Mouse (Mus musculus) intestine, embryonic 15.5 days (tissue): ENCODE measurements around the gene Utrn. TPM values are rescaled to one million over a fixed set of nuclear protein-coding genes. Genes with fewer than 3 reads are reported as not detected.

Source experiments
- ATAC-seq: fragments of 200-750 bp; cut with Nextera tagmentation; 2 replicates; pipeline ENCODE4 v1.8.0; 2017; ENCODE audit warnings: moderate TSS enrichment, moderate library complexity
- H3K27ac ChIP-seq: fragments of 300-500 bp; sonication (generic); 2 replicates; pipeline ENCODE4 v1.5.1; 2015; ENCODE audit warnings: mild to moderate bottlenecking, inconsistent platforms
- H3K27me3 ChIP-seq: fragments of 300-500 bp; sonication (generic); replicated peaks from 2 replicates; pipeline ENCODE4 v1.6.1; 2015; ENCODE audit warnings: inconsistent platforms
- H3K36me3 ChIP-seq: fragments of 300-500 bp; sonication (generic); 2 replicates; pipeline ENCODE4 v1.6.1; 2015; ENCODE audit warnings: inconsistent platforms
- H3K4me1 ChIP-seq: fragments of 300-500 bp; sonication (generic); replicated peaks from 2 replicates; pipeline ENCODE4 v1.6.1; 2015; ENCODE audit warnings: inconsistent platforms
- H3K4me2 ChIP-seq: fragments of 300-500 bp; sonication (generic); replicated peaks from 2 replicates; pipeline ENCODE4 v1.6.1; 2015; ENCODE audit warnings: mild to moderate bottlenecking, inconsistent platforms
- H3K4me3 ChIP-seq: fragments of 300-500 bp; sonication (generic); replicated peaks from 2 replicates; pipeline ENCODE4 v1.5.1; 2015; ENCODE audit warnings: inconsistent platforms
- H3K9ac ChIP-seq: fragments of 300-500 bp; sonication (generic); 2 replicates; pipeline ENCODE4 v1.6.1; 2015; ENCODE audit warnings: inconsistent platforms
- H3K9me3 ChIP-seq: fragments of 300-500 bp; sonication (generic); 2 replicates; pipeline ENCODE4 v1.6.1; 2016; ENCODE audit warnings: inconsistent platforms
- WGBS: fragments of 180-500 bp; shearing (Covaris S2); methylation state at CpG from one replicate; pipeline ENCODE4 v1.1.7; 2015; 5-methylcytosine and 5-hydroxymethylcytosine counted together
- polyA plus RNA-seq: library from polyadenylated mRNA; unstranded; fragments of >200 nt; fragmentation: Nextera tagmentation; extraction: Ambion mirVana; gene quantifications from 2 replicates; pipeline ENCODE4 v1.2.1, GENCODE M21; 2015

Gene Utrn
- polyA plus RNA-seq, 1 experiment from 2014 or later: 43.8 TPM

- Histone ChIP-seq H3K9ac (no peak overlapping the region), H3K36me3 (no peaks in the 10 kb centered on the region), H3K4me2 (no peak overlapping the region), H3K4me1 (no peaks in the 10 kb centered on the region), H3K4me3 (no peak overlapping the region), H3K27ac (no peak overlapping the region), H3K27me3 (no peaks in the 10 kb centered on the region), H3K9me3 (no peaks in the 10 kb centered on the region)
- no peak for ATAC-seq
- WGBS: 81% methylated on average over 8 of the region's 8 CpGs
Observed at GRCm38 (mm10) chr10:12497555-12497954, 371.6 kb downstream of the Utrn start.

GRCm38 (mm10) chr10:12489551-12490177 is 379.5 kb downstream of the Utrn start:
- Histone ChIP-seq H3K36me3 (no peaks in the 10 kb centered on the region), H3K27me3 (no peaks in the 10 kb centered on the region), H3K9ac (no peak overlapping the region), H3K9me3 (no peaks in the 10 kb centered on the region), H3K4me1 (0 out of 2 replicates have a peak, but pooled peaks cover 6% of the 10 kb centered on the region), H3K4me3 (no peak overlapping the region), H3K4me2 (no peak overlapping the region), H3K27ac (no peak overlapping the region)
- 77% methylated on average over 4 of the region's 4 CpGs for WGBS
- ATAC-seq: no peak

- no peaks in the 10 kb centered on the region for H3K27me3 ChIP-seq
- no peak overlapping the region for H3K9ac ChIP-seq
- whole genome bisulfite sequencing: 46% methylated on average over 3 of the region's 3 CpGs
- peak; percentile 87 for ATAC-seq
- no peak overlapping the region for H3K4me2 ChIP-seq
- H3K4me1 ChIP-seq: 0 out of 2 replicates have a peak, but pooled peaks cover 6% of the 10 kb centered on the region
- no peak overlapping the region for H3K4me3 ChIP-seq
- no peak overlapping the region for H3K27ac ChIP-seq
- H3K9me3 ChIP-seq: no peaks in the 10 kb centered on the region
- H3K36me3 ChIP-seq: no peaks in the 10 kb centered on the region
Observed at GRCm38 (mm10) chr10:12488518-12488917, 380.6 kb downstream of the Utrn start.

- H3K4me3 ChIP-seq: no peak overlapping the region
- 65% methylated on average over 5 of the region's 5 CpGs for WGBS
- 0 out of 2 replicates have a peak, but pooled peaks cover 6% of the 10 kb centered on the region for H3K4me1 ChIP-seq
- no peaks in the 10 kb centered on the region for H3K9me3 ChIP-seq
- no peaks in the 10 kb centered on the region for H3K27me3 ChIP-seq
- no peak overlapping the region for H3K27ac ChIP-seq
- H3K9ac ChIP-seq: no peak overlapping the region
- peak; percentile 40; the same call in 1 of the 2 replicates for ATAC-seq
- no peaks in the 10 kb centered on the region for H3K36me3 ChIP-seq
- H3K4me2 ChIP-seq: no peak overlapping the region
Observed at GRCm38 (mm10) chr10:12488117-12488516, 381.0 kb downstream of the Utrn start.

GRCm38 (mm10) chr10:12483494-12483893 is 385.7 kb downstream of the Utrn start:
- Histone ChIP-seq H3K9me3 (no peaks in the 10 kb centered on the region), H3K27me3 (no peaks in the 10 kb centered on the region), H3K4me3 (no peak overlapping the region), H3K4me1 (0 out of 2 replicates have a peak, but pooled peaks cover 2% of the 10 kb centered on the region), H3K4me2 (no peak overlapping the region), H3K27ac (no peak overlapping the region), H3K36me3 (no peaks in the 10 kb centered on the region), H3K9ac (no peak overlapping the region)
- whole genome bisulfite sequencing: 38% methylated on average over 1 of the region's 1 CpGs
- peak; percentile 50; the same call in 1 of the 2 replicates for ATAC-seq

GRCm38 (mm10) chr10:12482975-12483374 is 386.2 kb downstream of the Utrn start:
- 58% methylated on average over 3 of the region's 3 CpGs for WGBS
- H3K4me1 ChIP-seq: 0 out of 2 replicates have a peak, but pooled peaks cover 2% of the 10 kb centered on the region

GRCm38 (mm10) chr10:12474850-12475621 is 394.1 kb downstream of the Utrn start:
- Histone ChIP-seq H3K4me3 (no peak overlapping the region), H3K4me2 (no peak overlapping the region), H3K9me3 (no peaks in the 10 kb centered on the region), H3K36me3 (no peaks in the 10 kb centered on the region), H3K27ac (no peak overlapping the region), H3K27me3 (no peaks in the 10 kb centered on the region), H3K4me1 (no peaks in the 10 kb centered on the region), H3K9ac (no peak overlapping the region)
- 84% methylated on average over 14 of the region's 14 CpGs for WGBS
- no peak for ATAC-seq

More at GRCm38 (mm10) chr10:12482975-12483374, 386.2 kb downstream of the Utrn start:
- H3K4me2 ChIP-seq: no peak overlapping the region
- no peaks in the 10 kb centered on the region for H3K27me3 ChIP-seq
- H3K9ac ChIP-seq: no peak overlapping the region
- no peak overlapping the region for H3K27ac ChIP-seq
- no peaks in the 10 kb centered on the region for H3K36me3 ChIP-seq
- no peaks in the 10 kb centered on the region for H3K9me3 ChIP-seq
- peak; percentile 69 for ATAC-seq
- H3K4me3 ChIP-seq: no peak overlapping the region

- no peak for ATAC-seq
- Histone ChIP-seq H3K4me2 (no peak overlapping the region), H3K9ac (no peak overlapping the region), H3K27me3 (no peaks in the 10 kb centered on the region), H3K27ac (no peak overlapping the region), H3K4me1 (no peaks in the 10 kb centered on the region), H3K4me3 (no peak overlapping the region), H3K36me3 (no peaks in the 10 kb centered on the region), H3K9me3 (no peaks in the 10 kb centered on the region)
- 60% methylated on average over 5 of the region's 5 CpGs for WGBS
Observed at GRCm38 (mm10) chr10:12469391-12470057, 399.6 kb downstream of the Utrn start.

GRCm38 (mm10) chr10:12467544-12467943 is 401.6 kb downstream of the Utrn start:
- WGBS: 37% methylated on average over 2 of the region's 2 CpGs
- no peak for ATAC-seq
- no peaks in the 10 kb centered on the region for H3K27me3 ChIP-seq

GRCm38 (mm10) chr10:12460945-12461344 is 408.2 kb downstream of the Utrn start:
- Histone ChIP-seq H3K4me3 (no peak overlapping the region), H3K36me3 (no peaks in the 10 kb centered on the region), H3K27ac (no peak overlapping the region), H3K9ac (no peak overlapping the region), H3K4me2 (no peak overlapping the region), H3K9me3 (no peaks in the 10 kb centered on the region), H3K27me3 (no peaks in the 10 kb centered on the region), H3K4me1 (no peaks in the 10 kb centered on the region)
- no peak for ATAC-seq

More at GRCm38 (mm10) chr10:12467544-12467943, 401.6 kb downstream of the Utrn start:
- H3K4me1 ChIP-seq: no peaks in the 10 kb centered on the region
- no peak overlapping the region for H3K9ac ChIP-seq
- no peak overlapping the region for H3K4me3 ChIP-seq
- H3K36me3 ChIP-seq: no peaks in the 10 kb centered on the region
- no peak overlapping the region for H3K27ac ChIP-seq
- H3K9me3 ChIP-seq: no peaks in the 10 kb centered on the region
- H3K4me2 ChIP-seq: no peak overlapping the region

GRCm38 (mm10) chr10:12456867-12457266 is 412.3 kb downstream of the Utrn start:
- Histone ChIP-seq H3K27me3 (no peaks in the 10 kb centered on the region), H3K9me3 (no peaks in the 10 kb centered on the region), H3K9ac (no peak overlapping the region), H3K27ac (no peak overlapping the region), H3K4me2 (no peak overlapping the region), H3K4me1 (no peaks in the 10 kb centered on the region), H3K4me3 (no peak overlapping the region), H3K36me3 (no peaks in the 10 kb centered on the region)
- WGBS: 90% methylated on average over 1 of the region's 1 CpGs
- no peak for ATAC-seq

- Histone ChIP-seq H3K4me3 (no peak overlapping the region), H3K27me3 (no peaks in the 10 kb centered on the region), H3K9me3 (no peaks in the 10 kb centered on the region), H3K4me2 (no peak overlapping the region), H3K36me3 (0 out of 2 replicates have a peak, but pooled peaks cover 4% of the 10 kb centered on the region), H3K9ac (no peak overlapping the region), H3K27ac (no peak overlapping the region), H3K4me1 (no peaks in the 10 kb centered on the region)
- 87% methylated on average over 2 of the region's 2 CpGs for WGBS
- ATAC-seq: no peak
Observed at GRCm38 (mm10) chr10:12452641-12453040, 416.5 kb downstream of the Utrn start.
